Mouse (Mus musculus): ENCODE results near the gene Myo1e.

GRCm38 (mm10) chr9:70284584-70285140, 77.5 kb downstream of the Myo1e start:
- TF ChIP-seq CTCF (IDR thresholded peaks at IDR 0.05; ENCODE audit: control insufficient read depth, insufficient read depth, insufficient read length) (no peak), MYOD1 (IDR thresholded peaks at IDR 0.05; ENCODE audit: control insufficient read depth, insufficient read length, low read depth) (no peak)

All from C2C12 (cell line).